ENCODE assay signal across 9 mouse cellular contexts in the genomic region with DNA sequence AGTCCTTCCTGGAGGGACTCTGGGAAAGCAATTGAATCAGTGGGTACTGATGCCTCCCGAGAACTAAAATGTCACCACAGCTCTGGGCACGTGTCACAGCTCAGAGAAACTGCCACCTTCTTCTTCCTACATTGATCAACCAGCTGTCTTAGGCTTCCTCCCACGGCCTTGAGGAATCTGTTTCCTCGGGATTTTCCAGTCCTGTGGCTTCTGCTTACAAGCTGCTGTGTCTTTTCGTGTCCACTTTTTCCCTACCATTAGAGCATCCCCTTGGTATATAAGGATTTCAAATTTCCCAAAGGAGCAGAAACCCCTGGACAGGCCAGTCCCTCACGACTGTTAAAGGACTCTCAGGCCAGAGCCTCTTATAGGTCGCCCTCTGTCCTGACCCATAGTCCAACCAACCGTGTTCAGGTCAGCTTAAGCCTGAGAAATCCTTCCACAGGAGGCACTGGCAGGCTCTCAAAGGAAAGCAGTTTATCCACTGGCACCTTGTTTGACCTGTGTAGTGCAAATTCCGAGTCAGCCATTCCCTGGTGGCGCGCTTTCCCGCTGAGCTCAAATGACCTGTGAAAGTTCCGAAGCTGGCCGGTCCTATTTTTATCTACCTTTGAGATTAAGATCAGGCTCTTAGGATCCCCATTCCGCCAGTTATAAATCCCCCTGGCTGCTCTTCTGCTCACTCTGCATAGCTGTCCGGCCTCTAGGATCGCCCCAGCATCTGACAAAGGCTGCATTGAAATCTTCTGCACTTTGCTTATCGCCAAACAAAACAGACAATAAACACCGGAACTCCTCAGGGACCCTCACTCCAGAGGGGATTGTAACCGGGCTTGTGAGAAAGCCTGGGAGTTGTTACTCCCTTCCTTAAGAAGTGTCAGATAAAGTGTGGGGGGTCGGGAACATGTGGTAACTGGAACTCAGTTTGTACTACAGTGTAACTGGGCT. TPM values are rescaled to one million over a fixed set of nuclear protein-coding genes. Genes with fewer than 3 reads are reported as not detected.
DNase-seq lines count a peak whose midpoint lies in the region; ATAC-seq and TF ChIP-seq lines count a peak whose summit lies in the region.
"Had no signal": no experiment of that assay in that cellular context is flagged by ENCODE, and none has a peak within 500 bp of the region (broad histone marks: within the 10 kb centered on the region; RNA-seq: fewer than 3 reads in every experiment).

No protein-coding gene starts in this region.

- 15% methylated on average over 21 of the region's 21 CpGs for WGBS in limb, embryonic 13.5 days
- 36% methylated on average over 21 of the region's 21 CpGs for WGBS in intestine, embryonic 16.5 days

- peaks cover 50% of the 10 kb centered on the region for H3K4me1 ChIP-seq in limb, embryonic 13.5 days
- H3K4me1 ChIP-seq in intestine, embryonic 16.5 days (ENCODE audit: control insufficient read depth, insufficient read depth, low read length), result peaks cover 7% of the 10 kb centered on the region

- intact Hi-C loops in left cerebral cortex, adult 2 months (cut with DNase I), result no loop called here

- no peaks in the 10 kb centered on the region for H3K27me3 ChIP-seq in limb, embryonic 13.5 days
- H3K27me3 ChIP-seq in intestine, embryonic 16.5 days (replicated peaks; ENCODE audit: control insufficient read depth, insufficient read depth, low read length), result no peaks in the 10 kb centered on the region

- H3K9me3 ChIP-seq in limb, embryonic 13.5 days, result no peaks in the 10 kb centered on the region
- no peaks in the 10 kb centered on the region for H3K9me3 ChIP-seq in intestine, embryonic 16.5 days (ENCODE audit: control insufficient read depth, low read length)

- ATAC-seq in limb, embryonic 13.5 days (ENCODE audit: low FRiP score, low read depth), result no peak
- ATAC-seq in intestine, embryonic 16.5 days, result no peak

- peak; percentile 39 to 75 for DNase-seq in adrenal gland, adult (ENCODE audit: inconsistent age in 2 of 2, low spot score in 1 of 2)
- no peak for DNase-seq in adrenal gland, postnatal 25 days
- DNase-seq in left cerebral cortex, adult 2 months (ENCODE audit: extremely low spot score in 1 of 2, low spot score in 2 of 2), result peak; percentile 47 to 55
- DNase-seq in left cerebral cortex, adult 11 months (ENCODE audit: low spot score), result no peak
- peak; percentile 41 for DNase-seq in heart, postnatal 4 days
- no peak for DNase-seq in spleen, postnatal 14 days (ENCODE audit: low spot score in 2 of 2)

- H3K4me3 ChIP-seq in left cerebral cortex, adult 2 months, result no peak overlapping the region
- H3K4me3 ChIP-seq in limb, embryonic 13.5 days, result no peak overlapping the region
- no peak overlapping the region for H3K4me3 ChIP-seq in intestine, embryonic 16.5 days (ENCODE audit: low read length)

- H3K4me2 ChIP-seq in limb, embryonic 13.5 days (replicated peaks), result no peak overlapping the region
- H3K4me2 ChIP-seq in intestine, embryonic 16.5 days (ENCODE audit: low read depth, low read length), result no peak overlapping the region

- no peaks in the 10 kb centered on the region for H3K36me3 ChIP-seq in limb, embryonic 13.5 days
- no peaks in the 10 kb centered on the region for H3K36me3 ChIP-seq in intestine, embryonic 16.5 days (ENCODE audit: control insufficient read depth, insufficient read depth, low read length)

- peak overlapping the region; percentile 13; the same call in 1 of the 2 replicates for H3K9ac ChIP-seq in limb, embryonic 13.5 days
- H3K9ac ChIP-seq in intestine, embryonic 16.5 days (ENCODE audit: low read depth, low read length), result no peak overlapping the region

- no peak for TF ChIP-seq CTCF in left cerebral cortex, adult 2 months (IDR thresholded peaks at IDR 0.05)

- peak overlapping the region; percentile 86 for H3K27ac ChIP-seq in left cerebral cortex, adult 2 months
- H3K27ac ChIP-seq in limb, embryonic 13.5 days, result peak overlapping the region; percentile 12; the same call in 1 of the 2 replicates
- no peak overlapping the region for H3K27ac ChIP-seq in intestine, embryonic 16.5 days (ENCODE audit: low read length)

RNA-seq across cellular contexts. Expression of gene Eno1, which starts 5.8 kb away (rescaled TPM):
- total RNA-seq in adrenal gland, postnatal 25 days (2021), result 428 and 430 TPM in 2 replicates
- total RNA-seq in left cerebral cortex, adult 2 months (2021), result 100 to 1,000 TPM; 410 TPM
- 100 to 1,000 TPM; 303 to 307 TPM for total RNA-seq in heart, postnatal 4 days (2021)
- 1,739 and 1,773 TPM in 2 replicates for polyA plus RNA-seq in limb, embryonic 13.5 days (2015; fragmentation: Nextera tagmentation; extraction: Ambion mirVana)
- 1,882 and 2,067 TPM in 2 replicates for polyA plus RNA-seq in intestine, embryonic 16.5 days (2015; fragmentation: Nextera tagmentation; extraction: Ambion mirVana)

RNA-seq across cellular contexts. Expression of gene Car6, which starts 29.6 kb away (rescaled TPM):
- total RNA-seq in adrenal gland, postnatal 25 days (2021), result 1.1 and 1.3 TPM in 2 replicates
- not detected for total RNA-seq in left cerebral cortex, adult 2 months (2021)
- total RNA-seq in heart, postnatal 4 days (2021), result not detected
- polyA plus RNA-seq in limb, embryonic 13.5 days (2015; fragmentation: Nextera tagmentation; extraction: Ambion mirVana), result 0.50 and 0.55 TPM in 2 replicates
- not detected in 2 replicates for polyA plus RNA-seq in intestine, embryonic 16.5 days (2015; fragmentation: Nextera tagmentation; extraction: Ambion mirVana)
- total RNA-seq: left cerebral cortex, postnatal 10 days had no signal

RNA-seq across cellular contexts. Expression of gene Rere, which starts 50.7 kb away (rescaled TPM):
- total RNA-seq in adrenal gland, postnatal 25 days (2021), result 158 and 177 TPM in 2 replicates
- 100 to 1,000 TPM; 113 to 125 TPM for total RNA-seq in left cerebral cortex, adult 2 months (2021)
- 10 to 100 TPM; 70.0 to 72.5 TPM for total RNA-seq in heart, postnatal 4 days (2021)
- polyA plus RNA-seq in limb, embryonic 13.5 days (2015; fragmentation: Nextera tagmentation; extraction: Ambion mirVana), result 24.1 and 24.2 TPM in 2 replicates
- 20.0 and 22.2 TPM in 2 replicates for polyA plus RNA-seq in intestine, embryonic 16.5 days (2015; fragmentation: Nextera tagmentation; extraction: Ambion mirVana)

Comparison
In these comparisons a context has a peak if more than half of its experiments do, and no peak if none do; other contexts are left out.
1. DNase-seq: peak in adrenal gland, adult (2 of 2), left cerebral cortex, adult 2 months (2 of 2) and heart, postnatal 4 days (single experiment); none in adrenal gland, postnatal 25 days (single experiment), left cerebral cortex, adult 11 months (single experiment) and spleen, postnatal 14 days (0 of 2).